In the genomic region with DNA sequence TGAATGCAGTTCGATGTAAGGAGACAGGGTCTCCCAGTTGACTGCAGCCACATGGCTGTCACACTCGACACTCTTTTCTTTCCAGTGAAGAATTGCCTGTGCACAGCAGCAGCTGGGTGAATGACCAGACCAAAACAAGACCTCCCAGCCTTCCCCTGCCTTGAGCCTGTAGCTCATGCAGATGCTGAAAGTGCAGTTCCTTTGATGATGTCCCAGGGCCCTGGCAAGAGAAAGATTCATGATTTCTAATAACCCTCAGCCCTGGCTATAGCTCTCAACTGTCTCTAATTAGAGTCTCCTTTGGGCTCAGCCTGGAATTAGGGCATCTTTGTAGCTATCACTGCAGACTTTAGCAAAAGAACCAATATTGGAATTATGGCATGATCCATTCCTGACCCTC, we compare ENCODE assay signal across 17 mouse cellular contexts.
DNase-seq lines count a peak whose midpoint lies in the region; ATAC-seq and TF ChIP-seq lines count a peak whose summit lies in the region.
"Had no signal": no experiment of that assay in that cellular context is flagged by ENCODE, and none has a peak within 500 bp of the region (broad histone marks: within the 10 kb centered on the region; RNA-seq: fewer than 3 reads in every experiment).

No protein-coding gene starts in this region.

- ATAC-seq in midbrain, postnatal 0 days (ENCODE audit: low FRiP score) = no peak
- ATAC-seq in midbrain, embryonic 14.5 days (ENCODE audit: low FRiP score, low TSS enrichment) = no peak
- ATAC-seq: forebrain, embryonic 15.5 days; inflammation-experienced regulatory T-cells, adult 6 months had no signal

- H3K4me1 ChIP-seq in midbrain, postnatal 0 days (ENCODE audit: insufficient read depth, low read length) = no peaks in the 10 kb centered on the region
- no peaks in the 10 kb centered on the region for H3K4me1 ChIP-seq in midbrain, embryonic 14.5 days (ENCODE audit: control insufficient read depth, insufficient read depth, low read length)
- H3K4me1 ChIP-seq: embryonic facial prominence, embryonic 12.5 days; forebrain, embryonic 15.5 days; heart, embryonic 12.5 days; hindbrain, embryonic 10.5 days; hindbrain, embryonic 15.5 days had no signal

- H3K9me3 ChIP-seq in midbrain, postnatal 0 days (ENCODE audit: low read length) = no peaks in the 10 kb centered on the region
- H3K9me3 ChIP-seq in midbrain, embryonic 14.5 days (ENCODE audit: control insufficient read depth, low read length) = no peaks in the 10 kb centered on the region
- H3K9me3 ChIP-seq: embryonic facial prominence, embryonic 12.5 days; forebrain, embryonic 15.5 days; heart, embryonic 12.5 days; hindbrain, embryonic 10.5 days; hindbrain, embryonic 15.5 days had no signal

- DNase-seq in midbrain, postnatal 0 days (ENCODE audit: low spot score) = peak; percentile 6
- no peak for DNase-seq in midbrain, embryonic 14.5 days
- peak; percentile 17 for DNase-seq in forelimb bud, embryonic 11.5 days (ENCODE audit: low read depth, low spot score)
- DNase-seq in mesoderm, embryonic 11.5 days (ENCODE audit: low read depth, low spot score) = peak; percentile 20
- DNase-seq in T-cell, adult 2 months (ENCODE audit: low spot score) = no peak
- no peak for DNase-seq in layer of hippocampus, adult 11-12 months (ENCODE audit: low spot score)
- DNase-seq: adrenal gland, adult 8-10 months; cerebellum, adult 11 months; cerebellum, adult 9-10 months; cerebellum, postnatal 25 days; gastrocnemius, postnatal 10 days had no signal

- no peak overlapping the region for H3K4me2 ChIP-seq in midbrain, postnatal 0 days (ENCODE audit: low read depth, low read length, poor library complexity, severe bottlenecking)
- H3K4me2 ChIP-seq in midbrain, embryonic 14.5 days (ENCODE audit: low read length) = no peak overlapping the region
- H3K4me2 ChIP-seq: embryonic facial prominence, embryonic 12.5 days; forebrain, embryonic 15.5 days; heart, embryonic 12.5 days; hindbrain, embryonic 15.5 days had no signal

- H3K36me3 ChIP-seq in midbrain, postnatal 0 days (ENCODE audit: insufficient read depth, low read length) = no peaks in the 10 kb centered on the region
- H3K36me3 ChIP-seq in midbrain, embryonic 14.5 days (ENCODE audit: control insufficient read depth, insufficient read depth, low read length) = no peaks in the 10 kb centered on the region
- H3K36me3 ChIP-seq: embryonic facial prominence, embryonic 12.5 days; forebrain, embryonic 15.5 days; heart, embryonic 12.5 days; hindbrain, embryonic 10.5 days; hindbrain, embryonic 15.5 days had no signal

- TF ChIP-seq CTCF in midbrain, postnatal 0 days (IDR thresholded peaks at IDR 0.05) = no peak

- no peak overlapping the region for H3K27ac ChIP-seq in midbrain, postnatal 0 days (ENCODE audit: low read depth, low read length)
- no peak overlapping the region for H3K27ac ChIP-seq in midbrain, embryonic 14.5 days (replicated peaks; ENCODE audit: low read depth, low read length)
- H3K27ac ChIP-seq: embryonic facial prominence, embryonic 12.5 days; forebrain, embryonic 15.5 days; hindbrain, embryonic 10.5 days; hindbrain, embryonic 15.5 days had no signal

- no peaks in the 10 kb centered on the region for H3K27me3 ChIP-seq in midbrain, postnatal 0 days (ENCODE audit: insufficient read depth, low read length)
- H3K27me3 ChIP-seq in midbrain, embryonic 14.5 days (ENCODE audit: control insufficient read depth, insufficient read depth, low read length) = no peaks in the 10 kb centered on the region
- H3K27me3 ChIP-seq: embryonic facial prominence, embryonic 12.5 days; forebrain, embryonic 15.5 days; heart, embryonic 12.5 days; hindbrain, embryonic 15.5 days had no signal

- no peak overlapping the region for H3K4me3 ChIP-seq in midbrain, postnatal 0 days (ENCODE audit: low read depth, low read length)
- H3K4me3 ChIP-seq in midbrain, embryonic 14.5 days (replicated peaks; ENCODE audit: low read depth, low read length) = no peak overlapping the region
- H3K4me3 ChIP-seq: embryonic facial prominence, embryonic 12.5 days; forebrain, embryonic 15.5 days; heart, embryonic 12.5 days; hindbrain, embryonic 10.5 days; hindbrain, embryonic 15.5 days had no signal

- 67% methylated on average over 2 of the region's 2 CpGs for WGBS in midbrain, postnatal 0 days
- 80% methylated on average over 2 of the region's 2 CpGs for WGBS in midbrain, embryonic 14.5 days

- no peak overlapping the region for H3K9ac ChIP-seq in midbrain, postnatal 0 days (replicated peaks; ENCODE audit: low read length, poor library complexity, severe bottlenecking)
- H3K9ac ChIP-seq in midbrain, embryonic 14.5 days (replicated peaks; ENCODE audit: low read length) = no peak overlapping the region
- H3K9ac ChIP-seq: embryonic facial prominence, embryonic 12.5 days; forebrain, embryonic 15.5 days; heart, embryonic 12.5 days; hindbrain, embryonic 15.5 days had no signal

Comparison
In these comparisons a context has a peak if more than half of its experiments do, and no peak if none do; other contexts are left out.
1. DNase-seq: peak in midbrain, postnatal 0 days (single experiment), forelimb bud, embryonic 11.5 days (single experiment) and mesoderm, embryonic 11.5 days (single experiment); none in midbrain, embryonic 14.5 days (single experiment), T-cell, adult 2 months (single experiment) and layer of hippocampus, adult 11-12 months (single experiment).